Mouse (Mus musculus) myocyte (in vitro differentiated cells): ENCODE results near the gene Arfgef3. TPM values are rescaled to one million over a fixed set of nuclear protein-coding genes. Genes with fewer than 3 reads are reported as not detected.

Experiments
- H3K27me3 ChIP-seq: one replicate; pipeline ENCODE4 v1.6.1; 2011; ENCODE audit not compliant: control insufficient read depth, insufficient read depth, insufficient read length
- H3K36me3 ChIP-seq: one replicate; pipeline ENCODE4 v1.6.1; 2011; ENCODE audit not compliant: control insufficient read depth, insufficient read depth
- H3K4me2 ChIP-seq: one replicate; pipeline ENCODE4 v1.6.1; 2011; ENCODE audit warnings: low read depth, control low read depth
- H3K4me3 ChIP-seq: one replicate; pipeline ENCODE4 v1.5.1; 2011; ENCODE audit warnings: mild to moderate bottlenecking, control low read depth, moderate library complexity
- H3K79me2 ChIP-seq: one replicate; pipeline ENCODE4 v1.6.1; 2011; ENCODE audit not compliant: control insufficient read depth, insufficient read depth
- H3ac ChIP-seq: one replicate; pipeline ENCODE4 v1.6.1; 2011; ENCODE audit not compliant: control insufficient read depth, insufficient read length
- CEBPB ChIP-seq: IDR thresholded peaks from 2 replicates; pipeline ENCODE4 v1.6.1; 2011; ENCODE audit warnings: mild to moderate bottlenecking, moderate library complexity; ENCODE audit not compliant: poor library complexity, insufficient read depth, severe bottlenecking
- E2F4 ChIP-seq: IDR thresholded peaks from one replicate; pipeline ENCODE4 v1.6.1; 2011; ENCODE audit warnings: mild to moderate bottlenecking, control low read depth, moderate library complexity; ENCODE audit not compliant: insufficient read depth
- MAX ChIP-seq: IDR thresholded peaks from one replicate; pipeline ENCODE4 v1.6.1; 2011; ENCODE audit warnings: low read depth, mild to moderate bottlenecking, control low read depth
- MYOD1 ChIP-seq, 3 experiments: IDR thresholded peaks; one replicate each; pipeline ENCODE4 v1.6.1; 2011; ENCODE audit warnings: control low read depth in 2 of 3, low read depth in 2 of 3, mild to moderate bottlenecking in 2 of 3, moderate library complexity in 1 of 3; ENCODE audit not compliant: insufficient read length in 2 of 3, control insufficient read depth in 1 of 3
- MYOG ChIP-seq, 3 experiments: IDR thresholded peaks; one replicate each; pipeline ENCODE4 v1.6.1; 2011; ENCODE audit warnings: control low read depth in 2 of 3, low read depth in 2 of 3, mild to moderate bottlenecking in 2 of 3; ENCODE audit not compliant: insufficient read length in 2 of 3, control insufficient read depth in 1 of 3, insufficient read depth in 1 of 3
- POLR2A ChIP-seq: IDR thresholded peaks from one replicate; pipeline ENCODE4 v1.6.1; 2011; ENCODE audit warnings: low read depth, mild to moderate bottlenecking, control low read depth, moderate library complexity; ENCODE audit not compliant: insufficient read length
- POLR2AphosphoS2 ChIP-seq: IDR thresholded peaks from one replicate; pipeline ENCODE4 v1.6.1; 2011; ENCODE audit warnings: low read depth, control low read depth; ENCODE audit not compliant: insufficient read length
- REST ChIP-seq: IDR thresholded peaks from one replicate; pipeline ENCODE4 v1.6.1; 2011; ENCODE audit warnings: mild to moderate bottlenecking, control low read depth, moderate library complexity; ENCODE audit not compliant: insufficient read depth, insufficient read length
- SRF ChIP-seq: IDR thresholded peaks from one replicate; pipeline ENCODE4 v1.6.1; 2011; ENCODE audit warnings: low read depth; ENCODE audit not compliant: control insufficient read depth, insufficient read length
- TCF12 ChIP-seq: IDR thresholded peaks from one replicate; pipeline ENCODE4 v1.6.1; 2011; ENCODE audit warnings: mild to moderate bottlenecking, control low read depth; ENCODE audit not compliant: poor library complexity, insufficient read depth, severe bottlenecking
- TCF3 ChIP-seq: IDR thresholded peaks from one replicate; pipeline ENCODE4 v1.6.1; 2011; ENCODE audit warnings: low read depth, control low read depth; ENCODE audit not compliant: insufficient read length
- USF1 ChIP-seq: IDR thresholded peaks from one replicate; pipeline ENCODE4 v1.6.1; 2011; ENCODE audit warnings: low read depth, mild to moderate bottlenecking, control low read depth, moderate library complexity
- polyA plus RNA-seq: library from polyadenylated mRNA; unstranded; fragments of >200 nt; fragmentation: generic; extraction: Trizol; gene quantifications from one replicate; pipeline ENCODE4 v1.2.1, GENCODE M21; 2012; ENCODE audit warnings: missing spikeins

Gene Arfgef3
- polyA plus RNA-seq, 1 experiment = not detected

DNA sequence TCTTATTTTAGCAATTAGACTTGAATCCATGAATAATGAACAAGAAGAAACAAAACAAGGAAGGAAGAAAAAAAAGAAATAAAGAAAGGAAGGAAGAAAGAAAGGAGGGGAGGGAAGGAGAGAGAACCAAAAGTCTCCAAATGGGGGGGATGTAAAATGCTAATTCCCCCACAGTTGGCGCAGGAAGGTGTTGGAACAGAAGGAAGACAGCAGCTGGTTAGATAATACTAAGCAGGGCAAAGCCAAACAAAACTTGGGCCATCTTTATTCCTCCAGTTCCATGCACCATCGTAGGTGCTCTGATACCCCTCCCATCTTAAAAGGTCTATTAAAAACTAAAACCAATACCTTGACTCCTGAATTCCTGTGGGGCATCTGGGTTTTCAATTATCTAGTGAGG lies 82.8 kb downstream of the Arfgef3 start:
- TF ChIP-seq TCF12 = no peak
- no peak for TF ChIP-seq SRF
- no peak for TF ChIP-seq MYOD1 (IDR thresholded peaks at IDR 0.05; ENCODE audit: control insufficient read depth in 1 of 3, insufficient read length in 2 of 3, low read depth in 2 of 3)
- H3K4me2 ChIP-seq = no peak overlapping the region
- no peaks in the 10 kb centered on the region for H3K36me3 ChIP-seq
- H3K79me2 ChIP-seq = no peaks in the 10 kb centered on the region
- H3K27me3 ChIP-seq = no peaks in the 10 kb centered on the region
- H3ac ChIP-seq = no peak overlapping the region
- H3K4me3 ChIP-seq = no peak overlapping the region

DNA sequence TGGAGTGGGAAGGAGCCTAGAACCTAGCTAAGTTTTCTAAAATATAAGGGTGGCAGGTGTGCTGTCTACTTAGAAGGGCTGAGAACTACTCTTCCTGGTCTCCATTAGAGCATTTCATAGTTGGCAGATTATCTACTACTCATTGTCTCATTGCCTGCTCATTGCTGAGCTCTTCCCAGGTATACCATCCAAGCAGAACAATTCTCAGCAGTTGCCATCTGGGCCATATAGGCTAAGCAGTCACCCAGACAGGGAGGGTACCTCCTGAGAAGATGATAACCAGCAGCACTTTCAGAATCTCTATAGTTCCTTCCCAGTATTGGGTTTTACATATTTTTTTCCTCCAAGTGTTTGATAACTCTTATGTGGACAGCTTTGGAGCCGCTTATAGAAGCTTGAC lies 86.2 kb downstream of the Arfgef3 start:
- Histone ChIP-seq H3ac (no peak overlapping the region), H3K27me3 (no peaks in the 10 kb centered on the region), H3K36me3 (no peaks in the 10 kb centered on the region), H3K4me3 (no peak overlapping the region), H3K4me2 (no peak overlapping the region), H3K79me2 (no peaks in the 10 kb centered on the region)
- TF ChIP-seq SRF = no peak
- TF ChIP-seq CEBPB = no peak
- TF ChIP-seq MAX = no peak
- TF ChIP-seq E2F4 = no peak
- TF ChIP-seq MYOG (IDR thresholded peaks at IDR 0.05; ENCODE audit: control insufficient read depth in 1 of 3, insufficient read depth in 1 of 3, insufficient read length in 2 of 3, low read depth in 2 of 3) = no peak

DNA sequence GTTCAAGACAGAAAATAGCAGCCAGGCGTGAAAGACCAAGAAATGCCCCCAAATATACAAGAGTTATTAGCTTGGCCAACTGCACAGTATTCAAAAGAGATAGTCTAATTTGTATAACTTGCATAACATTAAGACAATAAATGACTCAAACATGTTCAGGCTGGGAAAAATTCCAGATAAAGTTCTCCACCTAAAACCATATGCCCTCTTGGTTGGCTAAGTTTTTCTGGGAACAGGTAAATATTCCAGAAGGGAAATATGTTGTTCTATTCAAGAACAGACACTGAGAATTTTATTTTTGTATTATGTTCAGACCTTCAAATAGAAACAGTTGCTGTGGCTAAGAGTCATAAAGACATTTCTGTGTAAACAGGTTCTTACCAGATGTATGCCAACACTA lies 96.7 kb downstream of the Arfgef3 start:
- TF ChIP-seq TCF12 = no peak
- no peak for TF ChIP-seq REST
- no peak for TF ChIP-seq POLR2AphosphoS2
- no peak for TF ChIP-seq POLR2A
- no peak for TF ChIP-seq CEBPB
- TF ChIP-seq E2F4 = no peak
- TF ChIP-seq TCF3 = no peak
- TF ChIP-seq MYOD1 (IDR thresholded peaks at IDR 0.05; ENCODE audit: control insufficient read depth in 1 of 3, insufficient read length in 2 of 3, low read depth in 2 of 3) = no peak
- TF ChIP-seq USF1 = no peak
- TF ChIP-seq MYOG (IDR thresholded peaks at IDR 0.05; ENCODE audit: control insufficient read depth in 1 of 3, insufficient read depth in 1 of 3, insufficient read length in 2 of 3, low read depth in 2 of 3) = no peak
- no peak for TF ChIP-seq SRF
- no peak for TF ChIP-seq MAX
- no peaks in the 10 kb centered on the region for H3K36me3 ChIP-seq
- H3K4me2 ChIP-seq = no peak overlapping the region
- no peak overlapping the region for H3K4me3 ChIP-seq
- H3ac ChIP-seq = no peak overlapping the region
- H3K27me3 ChIP-seq = peaks cover 11% of the 10 kb centered on the region
- H3K79me2 ChIP-seq = no peaks in the 10 kb centered on the region

DNA sequence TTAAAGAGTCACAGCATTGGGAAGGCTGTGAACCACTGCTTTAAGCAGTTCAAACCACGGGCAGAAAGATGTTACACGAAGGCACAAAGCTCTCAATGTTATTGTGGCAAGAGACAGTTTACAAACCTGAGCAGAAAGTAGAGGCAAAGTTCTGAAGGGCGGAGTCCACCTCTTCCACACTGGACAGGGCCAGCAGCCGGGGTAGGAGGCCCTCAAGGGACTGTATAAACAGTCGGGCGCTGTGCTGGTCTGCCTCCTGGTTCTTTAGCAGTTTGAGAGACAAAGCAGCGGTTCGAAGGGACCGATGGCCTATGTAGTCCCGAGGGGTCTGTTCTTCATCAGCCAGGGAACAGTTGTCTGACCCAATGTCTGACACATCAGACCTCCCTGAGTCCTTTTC lies 97.7 kb downstream of the Arfgef3 start:
- Histone ChIP-seq H3ac (no peak overlapping the region), H3K27me3 (peaks cover 11% of the 10 kb centered on the region)

DNA sequence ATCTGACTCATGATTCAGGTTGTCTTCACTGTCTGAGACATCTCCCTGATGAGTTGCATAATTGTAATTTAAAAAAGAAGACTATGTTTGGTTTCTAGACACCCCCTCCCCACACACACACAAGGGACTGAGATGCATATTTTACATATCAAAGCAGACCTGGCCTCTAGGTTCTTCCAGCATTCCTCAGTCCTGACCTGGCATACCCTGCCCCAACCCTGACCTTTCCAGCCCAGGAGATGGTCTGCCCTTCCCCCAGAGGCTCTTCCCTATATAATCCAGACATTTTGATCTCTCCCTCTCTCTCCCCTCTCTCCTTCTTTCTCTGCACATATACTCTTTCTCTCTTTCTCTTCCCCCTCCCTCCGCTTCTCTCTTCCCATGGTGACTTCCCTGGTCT lies 99.4 kb downstream of the Arfgef3 start:
- TF ChIP-seq E2F4 = no peak
- TF ChIP-seq USF1 = no peak
- no peak for TF ChIP-seq MYOD1 (IDR thresholded peaks at IDR 0.05; ENCODE audit: control insufficient read depth in 1 of 3, insufficient read length in 2 of 3, low read depth in 2 of 3)
- no peak for TF ChIP-seq TCF12
- no peak for TF ChIP-seq MYOG (IDR thresholded peaks at IDR 0.05; ENCODE audit: control insufficient read depth in 1 of 3, insufficient read depth in 1 of 3, insufficient read length in 2 of 3, low read depth in 2 of 3)
- TF ChIP-seq REST = no peak
- no peak for TF ChIP-seq POLR2A
- TF ChIP-seq SRF = no peak
- no peak for TF ChIP-seq TCF3
- no peak for TF ChIP-seq POLR2AphosphoS2
- no peak for TF ChIP-seq MAX
- TF ChIP-seq CEBPB = no peak
- no peak overlapping the region for H3K4me3 ChIP-seq
- no peak overlapping the region for H3ac ChIP-seq
- H3K27me3 ChIP-seq = peaks cover 11% of the 10 kb centered on the region
- H3K36me3 ChIP-seq = no peaks in the 10 kb centered on the region
- no peak overlapping the region for H3K4me2 ChIP-seq
- H3K79me2 ChIP-seq = no peaks in the 10 kb centered on the region

More for the DNA sequence above, 97.7 kb downstream of the Arfgef3 start:
- no peak for TF ChIP-seq TCF12
- TF ChIP-seq CEBPB = no peak
- no peaks in the 10 kb centered on the region for H3K79me2 ChIP-seq
- no peak overlapping the region for H3K4me3 ChIP-seq
- no peak overlapping the region for H3K4me2 ChIP-seq
- no peaks in the 10 kb centered on the region for H3K36me3 ChIP-seq
